Mouse (Mus musculus) gastrocnemius, postnatal 36 days (tissue): ENCODE measurements around the gene Kcnq2. TPM values are rescaled to one million over a fixed set of nuclear protein-coding genes. Genes with fewer than 3 reads are reported as not detected.

ENCODE experiments used
- DNase-seq, 2 experiments: peaks; one replicate each; pipeline ENCODE4 v3.0.0; 2022
- intact Hi-C: fragments of 180-260 bp; cut with DNase I; formaldehyde crosslinking; loops from one replicate; pipeline ENCODE4 v1.15.1; 2025
- total RNA-seq, 2 experiments: library from RNA; stranded (reverse); gene quantifications; 2 replicates each; pipeline ENCODE4 v1.2.3; 2021

Gene Kcnq2
- total RNA-seq, 2 experiments from 2014 or later: not detected

- DNase-seq: no peak
- intact Hi-C loops: no loop called here
Measured at GRCm38 (mm10) chr2:181113762-181114361, 21.2 kb downstream of the Kcnq2 start.

GRCm38 (mm10) chr2:181111665-181112064 is 23.4 kb downstream of the Kcnq2 start:
- intact Hi-C loops: no loop called here
- DNase-seq: no peak

- DNase-seq: no peak
- intact Hi-C loops: no loop called here
Measured at GRCm38 (mm10) chr2:181104111-181104510, 31.0 kb downstream of the Kcnq2 start.

GRCm38 (mm10) chr2:181102161-181102560 is 32.9 kb downstream of the Kcnq2 start:
- intact Hi-C loops: no loop called here
- DNase-seq: no peak

GRCm38 (mm10) chr2:181101626-181102025 is 33.5 kb downstream of the Kcnq2 start:
- DNase-seq: no peak
- intact Hi-C loops: no loop called here

- DNase-seq: no peak
- intact Hi-C loops: no loop called here
Measured at GRCm38 (mm10) chr2:181100087-181100486, 35.0 kb downstream of the Kcnq2 start.

GRCm38 (mm10) chr2:181090123-181090522 is 45.0 kb downstream of the Kcnq2 start:
- intact Hi-C loops: no loop called here
- DNase-seq: no peak

GRCm38 (mm10) chr2:181084997-181085396 is 50.1 kb downstream of the Kcnq2 start:
- DNase-seq: no peak
- intact Hi-C loops: no loop called here

- intact Hi-C loops: no loop called here
- DNase-seq: no peak
Measured at GRCm38 (mm10) chr2:181083945-181084344, 51.2 kb downstream of the Kcnq2 start.

GRCm38 (mm10) chr2:181080886-181081285 is 54.2 kb downstream of the Kcnq2 start:
- intact Hi-C loops: no loop called here
- no peak for DNase-seq

- intact Hi-C loops: no loop called here
- DNase-seq: no peak
Measured at GRCm38 (mm10) chr2:181079518-181079917, 55.6 kb downstream of the Kcnq2 start.

GRCm38 (mm10) chr2:181078908-181079307 is 56.2 kb downstream of the Kcnq2 start:
- no peak for DNase-seq
- intact Hi-C loops: no loop called here

GRCm38 (mm10) chr2:181075501-181075900 is 59.6 kb downstream of the Kcnq2 start:
- DNase-seq: no peak
- intact Hi-C loops: no loop called here

GRCm38 (mm10) chr2:181072403-181072714 is 62.7 kb downstream of the Kcnq2 start:
- DNase-seq: no peak
- intact Hi-C loops: no loop called here

GRCm38 (mm10) chr2:181071706-181072402 is 63.2 kb downstream of the Kcnq2 start:
- peak; percentile 65 to 77 for DNase-seq
- intact Hi-C loops: no loop called here

- intact Hi-C loops: no loop called here
- no peak for DNase-seq
Measured at GRCm38 (mm10) chr2:181070136-181070535, 65.0 kb downstream of the Kcnq2 start.

GRCm38 (mm10) chr2:181068499-181068898 is 66.6 kb downstream of the Kcnq2 start:
- no peak for DNase-seq
- intact Hi-C loops: no loop called here

- DNase-seq: no peak
- intact Hi-C loops: no loop called here
Measured at GRCm38 (mm10) chr2:181065827-181066226, 69.3 kb downstream of the Kcnq2 start.

GRCm38 (mm10) chr2:181060127-181060526 is 75.0 kb downstream of the Kcnq2 start:
- intact Hi-C loops: loop anchor here (2.0 to 5.0 kb wide), 3 partner anchors 27 to 138 kb away; partner anchors contain the start of gene Ythdf1
- DNase-seq: peak; percentile 62 to 66

- DNase-seq: no peak
- intact Hi-C loops: no loop called here
Measured at GRCm38 (mm10) chr2:181058193-181058592, 76.9 kb downstream of the Kcnq2 start.

GRCm38 (mm10) chr2:181057341-181057740 is 77.8 kb downstream of the Kcnq2 start:
- intact Hi-C loops: no loop called here

GRCm38 (mm10) chr2:181052171-181052570 is 82.9 kb downstream of the Kcnq2 start:
- no peak for DNase-seq
- intact Hi-C loops: no loop called here

More at GRCm38 (mm10) chr2:181057341-181057740, 77.8 kb downstream of the Kcnq2 start:
- no peak for DNase-seq
